Mouse (Mus musculus) hindbrain, embryonic 11.5 days (tissue): Measurements from ENCODE around the gene Tenm1. TPM values are rescaled to one million over a fixed set of nuclear protein-coding genes. Genes with fewer than 3 reads are reported as not detected.
A peak's percentile ranks its signal among the peaks of the same experiment; 100 is the strongest.

ENCODE experiments used
- ATAC-seq: fragments of 200-750 bp; cut with Nextera tagmentation; 2 replicates; pipeline ENCODE4 v1.8.0; 2017; ENCODE audit warnings: mild to moderate bottlenecking, moderate TSS enrichment, moderate library complexity; ENCODE audit not compliant: low FRiP score
- DNase-seq: peaks from one replicate; pipeline ENCODE4 v3.0.0-alpha.2; 2015; ENCODE audit warnings: low spot score
- H3K27ac ChIP-seq: fragments of 300-500 bp; sonication (generic); 2 replicates; pipeline ENCODE4 v1.5.1; 2014; ENCODE audit warnings: mild to moderate bottlenecking, low read depth, low read length
- H3K27me3 ChIP-seq: fragments of 300-500 bp; sonication (generic); 2 replicates; pipeline ENCODE4 v1.6.1; 2014; ENCODE audit warnings: mild to moderate bottlenecking, low read length, moderate library complexity, mixed read lengths; ENCODE audit not compliant: control insufficient read depth, insufficient read depth
- H3K36me3 ChIP-seq: fragments of 300-500 bp; sonication (generic); 2 replicates; pipeline ENCODE4 v1.6.1; 2014; ENCODE audit warnings: mild to moderate bottlenecking, low read length, moderate library complexity, mixed read lengths; ENCODE audit not compliant: control insufficient read depth, insufficient read depth
- H3K4me1 ChIP-seq: fragments of 300-500 bp; sonication (generic); replicated peaks from 2 replicates; pipeline ENCODE4 v1.6.1; 2014; ENCODE audit warnings: low read length, mixed read lengths; ENCODE audit not compliant: control insufficient read depth, insufficient read depth
- H3K4me2 ChIP-seq: fragments of 300-500 bp; sonication (generic); replicated peaks from 2 replicates; pipeline ENCODE4 v1.6.1; 2014; ENCODE audit warnings: mild to moderate bottlenecking, low read depth, low read length
- H3K4me3 ChIP-seq: fragments of 300-500 bp; sonication (generic); 2 replicates; pipeline ENCODE4 v1.5.1; 2014; ENCODE audit warnings: low read depth, low read length
- H3K9ac ChIP-seq: fragments of 300-500 bp; sonication (generic); 2 replicates; pipeline ENCODE4 v1.6.1; 2014; ENCODE audit warnings: low read depth, low read length
- H3K9me3 ChIP-seq: fragments of 300-500 bp; sonication (generic); 2 replicates; pipeline ENCODE4 v1.6.1; 2016; ENCODE audit warnings: low read length; ENCODE audit not compliant: control insufficient read depth
- WGBS: fragments of 180-500 bp; shearing (Covaris S2); extraction: QIAGEN DNeasy Blood & Tissue Kit; methylation state at CpG from one replicate; pipeline ENCODE4 v1.1.7; 2014; 5-methylcytosine and 5-hydroxymethylcytosine counted together
- polyA plus RNA-seq: library from polyadenylated mRNA; unstranded; fragments of >200 nt; fragmentation: Nextera tagmentation; extraction: Ambion mirVana; gene quantifications from 2 replicates; pipeline ENCODE4 v1.2.1, GENCODE M21; 2014

The Tenm1 gene
- polyA plus RNA-seq, 1 experiment from 2014 or later = 2.8 TPM

DNA sequence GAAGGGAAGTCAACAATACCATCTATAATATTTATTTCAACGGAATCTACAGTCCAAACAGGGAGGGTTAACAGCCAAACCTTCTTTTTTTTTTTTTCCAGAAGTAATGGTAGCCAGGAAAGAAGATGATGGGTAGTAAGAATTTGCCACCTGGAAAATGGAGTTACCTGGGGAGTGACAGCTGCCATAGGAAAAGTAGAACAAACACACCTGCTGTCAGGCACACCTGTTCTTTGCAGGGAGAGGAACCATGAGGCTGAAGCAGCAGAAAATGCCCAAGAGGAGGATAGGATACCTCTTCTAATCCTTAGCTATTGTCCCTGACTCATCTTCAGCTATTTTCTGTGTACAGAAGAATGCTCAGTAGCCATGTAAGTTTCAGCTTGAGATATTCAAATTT lies 306.4 kb downstream of the Tenm1 start:
- no peaks in the 10 kb centered on the region for H3K36me3 ChIP-seq
- no peak overlapping the region for H3K4me2 ChIP-seq
- no peaks in the 10 kb centered on the region for H3K4me1 ChIP-seq
- H3K4me3 ChIP-seq = no peak overlapping the region
- H3K27ac ChIP-seq = no peak overlapping the region
- ATAC-seq = no peak
- H3K27me3 ChIP-seq = no peaks in the 10 kb centered on the region
- whole genome bisulfite sequencing = 68% methylated on average over 1 of the region's 1 CpGs
- no peak overlapping the region for H3K9ac ChIP-seq
- DNase-seq = no peak
- H3K9me3 ChIP-seq = no peaks in the 10 kb centered on the region

DNA sequence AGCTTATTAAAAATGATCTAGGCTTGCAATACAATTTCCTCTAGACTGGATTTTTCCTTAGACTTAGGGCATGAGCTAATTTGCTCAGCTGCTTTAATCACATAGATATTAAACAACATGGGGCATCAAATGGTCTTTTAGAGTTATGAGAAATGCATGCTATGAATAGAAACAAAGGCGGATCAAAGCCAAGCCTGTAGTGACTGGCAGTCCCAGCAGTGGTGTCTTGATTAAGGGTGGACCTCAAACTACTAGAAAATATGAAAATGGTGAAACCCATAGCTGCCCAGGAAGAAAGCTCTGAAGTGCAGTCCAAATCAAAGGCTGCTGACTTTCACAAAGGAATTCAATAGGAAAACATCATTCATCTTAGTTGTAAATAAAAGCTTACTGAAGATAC lies 306.9 kb downstream of the Tenm1 start:
- Histone ChIP-seq H3K9ac (no peak overlapping the region), H3K27ac (no peak overlapping the region), H3K36me3 (no peaks in the 10 kb centered on the region), H3K9me3 (no peaks in the 10 kb centered on the region), H3K4me1 (no peaks in the 10 kb centered on the region), H3K27me3 (no peaks in the 10 kb centered on the region), H3K4me3 (no peak overlapping the region), H3K4me2 (no peak overlapping the region)
- no peak for ATAC-seq
- no peak for DNase-seq
- 96% methylated on average over 1 of the region's 1 CpGs for WGBS

DNA sequence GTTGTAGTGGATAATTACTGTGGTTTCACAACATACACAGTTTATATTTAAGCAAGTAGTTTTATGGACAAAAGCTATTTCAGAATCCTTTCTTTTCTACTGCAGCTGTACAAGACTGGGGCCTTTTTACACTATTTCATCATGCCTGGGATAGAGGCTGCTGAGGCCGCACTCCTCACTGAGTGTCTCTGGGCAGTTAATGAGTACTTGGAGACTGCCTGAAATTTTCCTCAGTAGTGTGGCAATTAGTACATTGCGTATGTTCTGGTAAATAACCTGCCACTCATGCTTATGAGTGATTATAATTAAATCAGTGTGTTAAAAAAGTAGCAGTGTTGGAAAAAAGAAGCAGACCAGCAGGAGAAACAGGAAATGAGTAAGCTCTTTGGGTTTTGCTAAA lies 442.8 kb downstream of the Tenm1 start:
- Histone ChIP-seq H3K9me3 (no peaks in the 10 kb centered on the region), H3K4me1 (no peaks in the 10 kb centered on the region), H3K9ac (no peak overlapping the region), H3K36me3 (no peaks in the 10 kb centered on the region), H3K4me3 (no peak overlapping the region), H3K27me3 (no peaks in the 10 kb centered on the region), H3K27ac (no peak overlapping the region), H3K4me2 (no peak overlapping the region)
- DNase-seq (no peak), ATAC-seq (no peak)
- 81% methylated on average over 2 of the region's 2 CpGs for WGBS

DNA sequence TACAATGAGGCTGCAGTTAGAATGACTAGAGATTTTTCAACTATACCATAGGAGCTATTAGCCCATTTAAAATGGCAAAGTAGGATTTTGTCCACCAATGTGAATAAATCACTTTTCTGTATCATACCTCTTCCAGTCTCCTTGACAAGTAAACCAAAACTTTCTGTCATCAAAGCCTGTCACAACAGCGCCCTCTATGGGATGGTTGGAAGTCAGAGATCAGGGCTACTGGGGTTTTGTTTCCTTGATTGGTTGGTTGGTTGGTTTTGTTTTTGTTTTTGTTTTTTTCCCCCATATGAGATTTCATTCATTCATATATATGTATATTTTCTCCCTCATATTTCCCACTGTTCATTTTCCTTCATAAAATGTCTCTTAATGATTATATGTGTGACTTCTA lies 455.4 kb downstream of the Tenm1 start:
- no peaks in the 10 kb centered on the region for H3K36me3 ChIP-seq
- no peak overlapping the region for H3K27ac ChIP-seq
- WGBS = 0% methylated on average over 1 of the region's 1 CpGs
- no peak overlapping the region for H3K4me2 ChIP-seq
- no peaks in the 10 kb centered on the region for H3K9me3 ChIP-seq
- H3K4me1 ChIP-seq = no peaks in the 10 kb centered on the region
- ATAC-seq (no peak), DNase-seq (peak; percentile 28)
- H3K27me3 ChIP-seq = no peaks in the 10 kb centered on the region
- no peak overlapping the region for H3K4me3 ChIP-seq
- H3K9ac ChIP-seq = no peak overlapping the region

DNA sequence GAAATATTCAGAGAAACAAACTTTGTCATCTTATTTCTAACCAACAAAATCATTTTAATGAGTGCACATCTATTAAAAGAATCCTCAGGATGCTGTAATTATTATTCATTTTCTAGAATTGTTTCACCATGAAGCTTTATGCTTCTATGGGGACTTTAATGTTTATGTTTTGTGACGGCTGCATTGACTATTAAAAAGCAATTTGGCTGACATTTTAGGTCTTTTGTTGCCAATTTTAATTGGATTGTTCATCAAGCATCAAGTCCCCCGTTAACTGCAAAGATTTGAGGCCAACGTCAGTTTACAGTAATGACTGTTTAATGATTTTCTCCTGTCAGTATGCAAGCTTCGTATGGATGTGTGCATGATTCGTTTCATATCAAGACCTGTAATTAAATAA lies 461.3 kb downstream of the Tenm1 start:
- Histone ChIP-seq H3K4me1 (no peaks in the 10 kb centered on the region), H3K9ac (no peak overlapping the region)
- ATAC-seq = no peak

DNA sequence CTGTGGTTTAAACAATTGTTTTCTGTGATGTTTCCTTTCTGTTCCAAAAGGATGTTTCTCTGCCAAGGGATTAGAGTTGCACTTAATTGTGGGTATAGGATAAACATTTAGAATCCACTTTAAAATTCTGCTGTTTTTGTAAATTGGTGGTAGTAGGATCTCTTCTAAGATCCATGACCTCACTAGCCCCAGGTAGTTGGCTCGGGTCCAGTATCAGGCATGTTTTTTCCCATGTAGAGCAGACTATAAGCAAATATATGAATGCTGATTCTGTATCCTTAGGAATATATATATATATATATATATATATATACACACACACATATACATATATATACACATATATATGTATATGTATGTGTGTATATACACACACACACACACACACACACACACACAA lies 567.2 kb downstream of the Tenm1 start:
- no peak overlapping the region for H3K4me3 ChIP-seq
- H3K27ac ChIP-seq = no peak overlapping the region
- H3K4me2 ChIP-seq = no peak overlapping the region
- DNase-seq (no peak), ATAC-seq (no peak)
- H3K9ac ChIP-seq = no peak overlapping the region
- H3K4me1 ChIP-seq = no peaks in the 10 kb centered on the region
- H3K36me3 ChIP-seq = no peaks in the 10 kb centered on the region
- H3K9me3 ChIP-seq = no peaks in the 10 kb centered on the region
- 96% methylated on average over 1 of the region's 1 CpGs for WGBS
- H3K27me3 ChIP-seq = no peaks in the 10 kb centered on the region

More for the DNA sequence above, 461.3 kb downstream of the Tenm1 start:
- DNase-seq = no peak
- no peak overlapping the region for H3K27ac ChIP-seq
- H3K36me3 ChIP-seq = no peaks in the 10 kb centered on the region
- H3K27me3 ChIP-seq = no peaks in the 10 kb centered on the region
- no peak overlapping the region for H3K4me2 ChIP-seq
- H3K9me3 ChIP-seq = no peaks in the 10 kb centered on the region
- 78% methylated on average over 5 of the region's 5 CpGs for WGBS
- H3K4me3 ChIP-seq = no peak overlapping the region

DNA sequence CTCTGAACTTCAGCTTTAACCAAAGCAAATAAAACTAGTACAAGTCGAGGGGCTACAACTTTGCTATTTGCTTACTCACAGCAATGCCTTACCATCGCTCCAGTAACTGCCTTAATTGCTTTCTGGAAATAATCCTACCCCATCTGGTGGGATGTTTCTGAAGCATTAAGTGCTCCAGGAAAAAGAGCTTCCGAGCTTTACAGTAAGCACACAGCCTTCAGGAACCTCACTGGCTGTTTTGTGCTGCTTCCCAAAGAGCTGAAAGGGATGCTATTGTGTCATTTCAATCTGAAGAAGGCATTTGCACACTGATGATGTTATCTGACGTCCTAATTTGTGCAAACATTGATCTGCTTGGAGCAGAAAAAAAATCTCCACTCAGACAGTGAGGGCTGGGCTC lies 647.4 kb downstream of the Tenm1 start:
- H3K4me3 ChIP-seq = no peak overlapping the region
- H3K4me1 ChIP-seq = no peaks in the 10 kb centered on the region
- H3K27ac ChIP-seq = no peak overlapping the region
- no peak overlapping the region for H3K4me2 ChIP-seq
- no peaks in the 10 kb centered on the region for H3K9me3 ChIP-seq
- WGBS = 66% methylated on average over 4 of the region's 4 CpGs
- H3K27me3 ChIP-seq = no peaks in the 10 kb centered on the region
- no peak for ATAC-seq
- H3K9ac ChIP-seq = no peak overlapping the region
- no peaks in the 10 kb centered on the region for H3K36me3 ChIP-seq
- DNase-seq = no peak

DNA sequence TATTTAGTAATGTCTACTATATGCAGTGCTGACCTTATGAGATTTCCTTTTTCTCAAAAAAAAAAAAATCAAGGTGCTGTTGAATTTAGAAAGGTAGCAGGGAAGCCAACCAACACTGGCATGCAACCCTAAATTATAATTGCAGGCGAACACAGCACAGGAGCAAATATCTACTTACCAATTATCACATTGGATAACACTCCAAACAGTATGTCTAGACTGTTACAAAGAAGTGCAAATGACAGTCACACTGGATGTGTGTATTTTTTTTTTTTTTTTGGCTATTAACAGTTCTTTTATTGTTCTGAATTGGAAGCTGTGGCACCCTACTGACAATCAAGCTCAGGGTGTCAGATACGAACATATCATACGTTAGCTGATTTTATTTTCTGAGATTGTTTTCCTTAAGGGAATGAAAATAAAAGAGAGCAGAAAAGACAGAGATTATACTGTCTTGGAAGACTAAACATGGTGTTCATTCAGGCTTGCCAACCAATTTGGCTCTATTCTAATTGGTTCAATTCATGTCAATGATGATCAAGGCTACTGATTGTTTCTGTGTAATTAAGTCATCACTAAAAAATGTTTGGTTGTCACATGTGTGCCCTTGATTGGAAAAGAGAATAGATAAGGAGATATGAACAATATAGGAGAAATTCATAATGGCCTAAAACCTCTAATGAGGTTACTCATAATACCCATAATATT lies 710.7 kb downstream of the Tenm1 start:
- H3K27ac ChIP-seq = no peak overlapping the region
- H3K9me3 ChIP-seq = no peaks in the 10 kb centered on the region
- H3K4me3 ChIP-seq = no peak overlapping the region
- no peak overlapping the region for H3K9ac ChIP-seq
- no peak overlapping the region for H3K4me2 ChIP-seq
- WGBS = 91% methylated on average over 3 of the region's 3 CpGs
- no peaks in the 10 kb centered on the region for H3K4me1 ChIP-seq
- H3K27me3 ChIP-seq = no peaks in the 10 kb centered on the region
- no peak for ATAC-seq
- H3K36me3 ChIP-seq = no peaks in the 10 kb centered on the region
- no peak for DNase-seq

DNA sequence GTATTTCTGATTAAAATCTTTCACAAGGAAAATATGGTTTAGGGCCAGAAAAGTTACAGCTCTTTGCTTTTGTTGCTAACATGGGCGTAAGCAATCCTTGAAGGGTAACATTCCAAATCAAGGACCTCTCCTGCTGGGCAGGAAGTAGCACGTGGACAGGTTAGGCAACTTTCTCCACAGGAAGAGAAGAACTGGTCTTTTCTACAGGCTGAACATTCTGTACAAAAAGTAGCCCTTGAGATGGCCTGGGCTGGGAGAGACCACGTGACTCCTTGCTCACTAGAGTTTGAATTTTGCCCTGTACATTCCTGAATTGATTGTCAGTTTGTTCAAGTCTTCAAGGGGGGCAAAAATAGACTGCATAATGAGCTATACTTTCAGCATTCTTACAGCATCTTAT lies 728.6 kb downstream of the Tenm1 start:
- H3K4me3 ChIP-seq = no peak overlapping the region
- 62% methylated on average over 3 of the region's 3 CpGs for WGBS
- H3K36me3 ChIP-seq = no peaks in the 10 kb centered on the region
- H3K4me1 ChIP-seq = no peaks in the 10 kb centered on the region
- no peak overlapping the region for H3K9ac ChIP-seq
- ATAC-seq (no peak), DNase-seq (no peak)
- no peaks in the 10 kb centered on the region for H3K27me3 ChIP-seq
- H3K9me3 ChIP-seq = no peaks in the 10 kb centered on the region
- no peak overlapping the region for H3K27ac ChIP-seq
- H3K4me2 ChIP-seq = no peak overlapping the region
